27 mouse cellular contexts compared by ENCODE assay signal in genomic region chr2:29711038-29711437, GRCm38 (mm10). TPM values are rescaled to one million over a fixed set of nuclear protein-coding genes. Genes with fewer than 3 reads are reported as not detected.
"Had no signal": no experiment of that assay in that cellular context is flagged by ENCODE, and none has a peak within 500 bp of the region (broad histone marks: within the 10 kb centered on the region; RNA-seq: fewer than 3 reads in every experiment).

No protein-coding gene starts in this region.

- H3K9ac ChIP-seq: kidney, embryonic 15.5 days; limb, embryonic 13.5 days; liver, embryonic 12.5 days; liver, embryonic 15.5 days; midbrain, embryonic 12.5 days; midbrain, embryonic 15.5 days; neural tube, embryonic 13.5 days had no signal

- H3K27me3 ChIP-seq: kidney, embryonic 15.5 days; limb, embryonic 13.5 days; liver, embryonic 12.5 days; liver, embryonic 15.5 days; midbrain, embryonic 12.5 days; midbrain, embryonic 15.5 days; neural tube, embryonic 13.5 days had no signal

- H3K9me3 ChIP-seq: kidney, embryonic 15.5 days; limb, embryonic 10.5 days; limb, embryonic 13.5 days; liver, embryonic 12.5 days; liver, embryonic 15.5 days; midbrain, embryonic 12.5 days; midbrain, embryonic 15.5 days; neural tube, embryonic 13.5 days had no signal

- H3K27ac ChIP-seq: kidney, embryonic 15.5 days; limb, embryonic 10.5 days; limb, embryonic 13.5 days; liver, embryonic 12.5 days; liver, embryonic 15.5 days; macrophage; midbrain, embryonic 12.5 days; midbrain, embryonic 15.5 days; neural tube, embryonic 13.5 days had no signal

- DNase-seq: kidney, adult 8-10 months; kidney, postnatal 14 days; kidney, postnatal 4 days; liver; lung, adult 18-20 months; thymus, adult 18-20 months; thymus, postnatal 36 days had no signal

- H3K4me3 ChIP-seq: kidney, embryonic 15.5 days; limb, embryonic 10.5 days; limb, embryonic 13.5 days; liver, embryonic 12.5 days; liver, embryonic 15.5 days; midbrain, embryonic 12.5 days; midbrain, embryonic 15.5 days; neural tube, embryonic 13.5 days had no signal

- H3K4me1 ChIP-seq: liver, embryonic 12.5 days; liver, embryonic 15.5 days; midbrain, embryonic 15.5 days had no signal

- H3K4me2 ChIP-seq: kidney, embryonic 15.5 days; limb, embryonic 13.5 days; liver, embryonic 12.5 days; liver, embryonic 15.5 days; midbrain, embryonic 12.5 days; midbrain, embryonic 15.5 days; neural tube, embryonic 13.5 days had no signal

RNA-seq across cellular contexts. Expression of gene Gm13420, which starts 40.4 kb away (rescaled TPM):
- total RNA-seq: megakaryocyte, adult 5-6 weeks; neutrophil, adult 5-6 weeks had no signal
- polyA plus RNA-seq: limb, embryonic 13.5 days; macrophage; midbrain, embryonic 12.5 days; urinary bladder, adult 2 months had no signal

RNA-seq across cellular contexts. Expression of gene Gm13547, which starts 48.1 kb away (rescaled TPM):
- total RNA-seq: layer of hippocampus, adult 18-20 months; layer of hippocampus, postnatal 14 days; left cerebral cortex, adult 18-20 months; left cerebral cortex, postnatal 25 days; megakaryocyte, adult 5-6 weeks had no signal
- polyA plus RNA-seq: kidney, embryonic 15.5 days; liver, embryonic 12.5 days; liver, embryonic 15.5 days; lung, embryonic 16.5 days; macrophage; small intestine, adult 2 months; spleen, adult 2 months; stomach, embryonic 16.5 days; urinary bladder, adult 2 months had no signal
